Mouse (Mus musculus) liver, adult 2 months (tissue): ENCODE measurements around the gene Gpc1.

ENCODE experiments used
- CTCF ChIP-seq: fragments of 200-500 bp; IDR thresholded peaks from 2 replicates; pipeline ENCODE4 v1.5.1; 2011; ENCODE audit warnings: low read depth, low read length, control low read depth
- POLR2A ChIP-seq: fragments of 200-500 bp; IDR thresholded peaks from 2 replicates; pipeline ENCODE4 v1.6.1; 2011; ENCODE audit warnings: low read length, control low read depth; ENCODE audit not compliant: insufficient read depth; ENCODE audit errors: extremely low read depth

DNA sequence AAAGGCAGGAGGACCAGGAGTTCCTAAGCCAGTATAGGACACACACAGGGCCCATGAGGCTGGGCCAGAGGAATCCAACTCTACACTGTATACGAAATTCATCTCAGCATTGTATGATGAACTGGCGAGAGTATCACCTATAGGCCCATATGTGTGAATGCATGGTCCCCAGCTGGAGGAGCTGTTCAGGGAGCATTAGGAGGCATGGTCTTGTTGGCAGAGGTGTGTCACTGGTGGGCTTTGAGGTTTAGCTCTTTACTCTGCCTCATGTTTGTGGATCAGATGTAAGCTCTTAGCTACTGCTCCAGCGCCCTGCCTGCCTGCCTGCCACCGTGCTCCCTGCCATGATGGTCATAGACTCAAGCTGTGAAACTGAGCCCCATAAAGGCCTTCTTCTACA, 31.8 kb downstream of the Gpc1 start:
- TF ChIP-seq CTCF: no peak
- no peak for TF ChIP-seq POLR2A
